Mouse (Mus musculus) lung, adult 2 months (tissue): ENCODE results near the gene Zfp619.

ENCODE experiments used
- CTCF ChIP-seq: fragments of 200-500 bp; IDR thresholded peaks from 2 replicates; pipeline ENCODE4 v1.5.1; 2011; ENCODE audit warnings: mild to moderate bottlenecking, low read length, control low read depth; ENCODE audit not compliant: insufficient read depth
- POLR2A ChIP-seq: fragments of 200-500 bp; IDR thresholded peaks from 2 replicates; pipeline ENCODE4 v1.6.1; 2011; ENCODE audit warnings: low read depth, mild to moderate bottlenecking, control low read depth, low read length, borderline replicate concordance; ENCODE audit errors: extremely low read depth

DNA sequence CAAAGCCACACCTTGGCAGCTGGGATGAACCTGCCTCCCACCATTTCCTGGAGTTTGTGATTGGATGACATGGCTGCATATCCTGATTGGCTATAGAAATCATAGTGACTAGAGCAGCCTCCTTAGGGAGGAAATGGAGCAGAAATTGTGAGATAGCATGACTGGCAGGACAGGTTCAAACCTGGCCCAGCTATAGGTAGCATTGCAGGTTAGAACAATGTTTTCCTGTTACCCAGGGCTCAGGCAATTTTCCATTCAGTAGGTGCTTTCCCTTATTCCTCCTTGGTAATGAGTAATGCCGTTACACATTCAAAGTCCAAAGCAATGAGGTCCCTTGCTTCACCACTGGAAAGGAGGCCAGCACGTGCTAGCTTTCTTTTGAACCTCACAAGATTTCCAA lies 38.6 kb upstream of the Zfp619 start:
- TF ChIP-seq CTCF: no peak
- TF ChIP-seq POLR2A: no peak
